Mouse (Mus musculus) layer of hippocampus, adult 9-11 months (tissue): ENCODE data around the gene Gm14862.

ENCODE experiments used
- DNase-seq: peaks from one replicate; pipeline ENCODE4 v3.0.0; 2022

Gm14862 gene

GRCm38 (mm10) chrX:9222412-9223221 lies 34.1 kb downstream of the Gm14862 start:
- DNase-seq: no peak

DNA sequence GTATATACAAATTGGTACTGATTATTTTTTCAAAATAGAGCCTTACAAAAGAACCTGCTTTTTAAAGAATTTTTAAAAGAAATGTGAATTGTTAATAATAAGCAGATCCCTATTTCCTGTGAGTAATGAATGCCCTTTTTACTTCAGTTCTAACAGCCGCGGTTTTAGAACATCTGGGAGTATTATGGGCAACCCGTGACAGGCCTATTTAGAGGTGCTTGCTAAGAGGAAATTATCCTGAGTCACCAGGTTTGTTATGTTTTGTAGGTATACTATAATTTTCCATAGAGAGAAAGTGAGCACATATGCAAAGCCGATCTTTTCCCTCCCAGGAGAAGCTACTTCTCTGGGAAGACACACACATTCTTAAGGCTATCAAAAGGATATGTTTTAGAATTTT lies 35.0 kb downstream of the Gm14862 start:
- DNase-seq: no peak

- no peak for DNase-seq
Measured at GRCm38 (mm10) chrX:9221206-9221605, 35.5 kb downstream of the Gm14862 start.

- DNase-seq: no peak
Measured at GRCm38 (mm10) chrX:9219570-9219969, 37.1 kb downstream of the Gm14862 start.

GRCm38 (mm10) chrX:9216244-9216643 lies 40.5 kb downstream of the Gm14862 start:
- DNase-seq: no peak

- no peak for DNase-seq
Measured at GRCm38 (mm10) chrX:9205121-9205520, 51.6 kb downstream of the Gm14862 start.

GRCm38 (mm10) chrX:9202781-9203405 lies 53.8 kb downstream of the Gm14862 start:
- no peak for DNase-seq

DNA sequence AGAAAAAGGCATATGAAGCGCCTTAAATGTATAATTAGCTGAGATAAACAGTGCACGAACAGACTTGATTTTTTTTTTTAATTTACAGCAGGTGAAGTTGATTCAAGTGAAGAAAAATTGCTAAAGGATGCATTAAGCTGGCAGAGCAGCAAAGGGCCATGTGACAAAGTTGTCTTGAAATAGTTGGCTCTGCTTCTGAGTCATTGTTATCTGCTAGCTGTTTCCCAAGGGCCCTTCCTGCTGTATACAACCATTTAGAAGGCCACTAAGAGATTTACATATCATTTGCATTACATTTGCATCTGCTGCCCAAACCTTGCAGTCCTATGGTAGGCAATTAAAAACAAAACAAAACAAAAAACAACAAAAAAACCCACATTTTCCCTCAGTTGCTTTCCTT lies 54.7 kb downstream of the Gm14862 start:
- no peak for DNase-seq
